Mouse (Mus musculus) ES-E14 (cell line): Measurements from ENCODE around the gene Stx1b. TPM values are rescaled to one million over a fixed set of nuclear protein-coding genes. Genes with fewer than 3 reads are reported as not detected.

ENCODE experiments used
- DNase-seq: peaks from one replicate; pipeline ENCODE4 v3.0.0-alpha.2; 2013; ENCODE audit warnings: low read depth, low spot score
- H3K27ac ChIP-seq: 2 replicates; pipeline ENCODE4 v1.5.1; 2012; ENCODE audit warnings: low read depth, mild to moderate bottlenecking, low read length, moderate library complexity, mixed read lengths; ENCODE audit not compliant: poor library complexity, insufficient read depth, severe bottlenecking
- H3K36me3 ChIP-seq: 2 replicates; pipeline ENCODE4 v1.6.1; 2012; ENCODE audit warnings: mild to moderate bottlenecking, low read length, moderate library complexity, mixed read lengths; ENCODE audit not compliant: control insufficient read depth, poor library complexity, insufficient read depth, severe bottlenecking
- H3K4me1 ChIP-seq, 2 experiments: fragments of 150-350 bp in 1 of 2; sonication (generic) in 1 of 2; 2 replicates each; pipeline ENCODE4 v1.6.1; 2012; ENCODE audit warnings: low read length in 2 of 2, mild to moderate bottlenecking in 1 of 2, mixed read lengths in 1 of 2; ENCODE audit not compliant: control insufficient read depth in 2 of 2, insufficient read depth in 2 of 2, poor library complexity in 1 of 2
- H3K4me3 ChIP-seq, 2 experiments: fragments of 150-350 bp in 1 of 2; sonication (generic) in 1 of 2; 2 replicates each; pipeline ENCODE4 v1.5.1; 2012; ENCODE audit warnings: low read length in 2 of 2, low read depth in 1 of 2, mild to moderate bottlenecking in 1 of 2, mixed read lengths in 1 of 2; ENCODE audit not compliant: insufficient read depth in 1 of 2, poor library complexity in 1 of 2, severe bottlenecking in 1 of 2
- H3K9ac ChIP-seq: 2 replicates; pipeline ENCODE4 v1.6.1; 2012; ENCODE audit warnings: low read depth, mild to moderate bottlenecking, low read length, mixed read lengths; ENCODE audit not compliant: poor library complexity, insufficient read depth, severe bottlenecking
- H3K9me3 ChIP-seq: fragments of 150-350 bp; sonication (generic); 2 replicates; pipeline ENCODE4 v1.6.1; 2012; ENCODE audit warnings: low read depth, mild to moderate bottlenecking, low read length; ENCODE audit not compliant: control insufficient read depth, insufficient read depth
- CHD2 ChIP-seq: IDR thresholded peaks from 2 replicates; pipeline ENCODE4 v1.6.1; 2014; ENCODE audit warnings: mild to moderate bottlenecking, low read depth, low read length, inconsistent platforms
- HCFC1 ChIP-seq: IDR thresholded peaks from 2 replicates; pipeline ENCODE4 v1.6.1; 2012; ENCODE audit warnings: low read length, inconsistent platforms, borderline replicate concordance; ENCODE audit not compliant: insufficient read depth
- MAFK ChIP-seq: IDR thresholded peaks from 2 replicates; pipeline ENCODE4 v1.6.1; 2014; ENCODE audit warnings: mild to moderate bottlenecking, low read depth, low read length, inconsistent platforms; ENCODE audit not compliant: insufficient read depth
- ZC3H11A ChIP-seq: IDR thresholded peaks from 2 replicates; pipeline ENCODE4 v1.6.1; 2012; ENCODE audit warnings: low read depth, mild to moderate bottlenecking, inconsistent platforms, low read length, borderline replicate concordance
- ZNF384 ChIP-seq: IDR thresholded peaks from 2 replicates; pipeline ENCODE4 v1.6.1; 2012; ENCODE audit warnings: low read depth, low read length, inconsistent platforms
- in situ Hi-C, 2 experiments: fragments of 600-800 bp; cut with MboI; formaldehyde crosslinking; loops; one replicate each; pipeline ENCODE4 v1.15.1; 2025; ENCODE audit warnings: low sequenced_read_pairs in 2 of 2, inconsistent platforms in 1 of 2; ENCODE audit not compliant: unreplicated experiment in 2 of 2
- total RNA-seq: library from RNA; depleted of rRNA; stranded (reverse); fragments of 300-350 nt; gene quantifications from 2 replicates; pipeline ENCODE4 v1.2.3, GENCODE M21; 2012

Gene Stx1b
- total RNA-seq, 1 experiment, result 1.4 TPM

- in situ Hi-C loops, result no loop called here
- no peaks in the 10 kb centered on the region for H3K9me3 ChIP-seq
- peaks cover 0 to 2% of the 10 kb centered on the region in 2 experiments; a peak in 1 of 4 replicates for H3K4me1 ChIP-seq
- no peak for DNase-seq
- TF ChIP-seq ZC3H11A, result no peak
- TF ChIP-seq HCFC1, result no peak
- no peak for TF ChIP-seq MAFK
- no peak for TF ChIP-seq ZNF384
- TF ChIP-seq CHD2, result no peak
- peak overlapping the region; percentile 35 to 47; a peak in 3 of 4 replicates for H3K4me3 ChIP-seq
- H3K9ac ChIP-seq, result no peak overlapping the region
- H3K36me3 ChIP-seq, result peaks cover 3% of the 10 kb centered on the region; the same call in 1 of the 2 replicates
- H3K27ac ChIP-seq, result no peak overlapping the region
Measured at GRCm38 (mm10) chr7:127866434-127866833, 42.1 kb upstream of the Stx1b start.

GRCm38 (mm10) chr7:127858258-127858657, 33.9 kb upstream of the Stx1b start:
- TF ChIP-seq CHD2 (no peak), HCFC1 (no peak), ZNF384 (no peak), MAFK (no peak), ZC3H11A (no peak)
- no peaks in the 10 kb centered on the region for H3K9me3 ChIP-seq
- H3K4me3 ChIP-seq, result no peak overlapping the region
- no peaks in the 10 kb centered on the region for H3K36me3 ChIP-seq
- in situ Hi-C loops, result no loop called here
- no peak overlapping the region for H3K27ac ChIP-seq
- H3K4me1 ChIP-seq, result peaks cover 0 to 6% of the 10 kb centered on the region in 2 experiments; a peak in 1 of 4 replicates
- DNase-seq, result no peak
- H3K9ac ChIP-seq, result no peak overlapping the region

- no peak overlapping the region for H3K4me3 ChIP-seq
- in situ Hi-C loops, result no loop called here
- DNase-seq, result no peak
- peaks cover 16% of the 10 kb centered on the region; the same call in 1 of the 2 replicates for H3K36me3 ChIP-seq
- no peak overlapping the region for H3K27ac ChIP-seq
- TF ChIP-seq MAFK (no peak), ZC3H11A (no peak), ZNF384 (no peak), HCFC1 (no peak), CHD2 (no peak)
- peaks cover 0 to 6% of the 10 kb centered on the region in 2 experiments; a peak in 2 of 4 replicates for H3K4me1 ChIP-seq
- H3K9ac ChIP-seq, result no peak overlapping the region
- no peaks in the 10 kb centered on the region for H3K9me3 ChIP-seq
Measured at GRCm38 (mm10) chr7:127850906-127851305, 26.6 kb upstream of the Stx1b start.

- in situ Hi-C loops, result no loop called here
- H3K4me1 ChIP-seq, result peaks cover 0 to 6% of the 10 kb centered on the region in 2 experiments; a peak in 2 of 4 replicates
- no peak for TF ChIP-seq MAFK
- no peaks in the 10 kb centered on the region for H3K9me3 ChIP-seq
- no peak for DNase-seq
- H3K27ac ChIP-seq, result no peak overlapping the region
- no peak overlapping the region for H3K4me3 ChIP-seq
- peaks cover 18% of the 10 kb centered on the region; the same call in 1 of the 2 replicates for H3K36me3 ChIP-seq
- no peak overlapping the region for H3K9ac ChIP-seq
Measured at GRCm38 (mm10) chr7:127849973-127850875, 25.9 kb upstream of the Stx1b start.
